Mouse (Mus musculus): ENCODE measurements around the gene Itga2b. TPM values are rescaled to one million over a fixed set of nuclear protein-coding genes. Genes with fewer than 3 reads are reported as not detected.

The Itga2b gene
- polyA plus RNA-seq, 1 experiment: 4.1 TPM

DNA sequence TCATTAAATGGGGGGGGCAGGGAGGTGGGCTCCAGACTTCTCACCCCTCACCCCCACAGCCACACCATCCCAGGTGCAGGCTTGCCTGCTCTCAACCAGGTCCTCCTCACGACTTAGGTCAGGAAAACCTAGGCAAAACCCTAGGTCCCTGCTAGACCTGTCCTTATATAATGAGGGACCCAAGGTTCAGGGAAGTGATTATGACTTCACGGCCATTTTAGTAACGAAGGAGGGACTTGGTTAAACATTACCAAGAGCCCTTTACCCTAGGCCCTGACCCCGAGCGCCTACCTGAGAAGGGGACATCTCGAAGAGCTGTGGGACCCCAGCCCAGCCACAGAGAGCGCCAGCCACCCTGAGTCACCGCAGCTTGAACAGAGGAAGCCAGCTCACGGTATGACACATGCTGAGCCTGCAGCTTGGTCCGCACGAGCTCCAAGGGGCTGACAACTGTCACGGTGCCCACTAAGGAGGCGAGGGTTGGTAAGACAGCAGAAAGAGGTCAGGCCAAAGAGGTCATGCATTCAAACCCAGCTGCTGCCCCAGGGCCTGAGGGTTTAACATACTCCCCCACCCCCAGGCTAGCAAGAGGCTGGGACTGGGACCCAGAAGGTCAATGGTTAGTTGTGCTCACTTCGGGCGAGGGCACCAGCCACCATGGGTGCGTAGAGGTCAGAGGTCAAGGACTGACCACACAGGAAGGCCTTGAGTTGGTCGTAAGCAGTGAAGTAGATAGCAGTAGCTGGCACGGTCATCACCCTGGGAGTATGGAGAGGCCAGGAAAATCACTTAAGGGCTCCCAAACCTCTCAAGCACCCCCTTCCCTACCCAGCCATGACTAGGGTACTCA, 65.5 kb downstream of the Itga2b start:
- H3K4me3 ChIP-seq (ENCODE audit: insufficient read depth, low read length): no peak overlapping the region
- H3K27ac ChIP-seq (ENCODE audit: insufficient read depth, low read length): no peak overlapping the region
- TF ChIP-seq CTCF (IDR thresholded peaks at IDR 0.05; ENCODE audit: extremely low read depth, insufficient read depth, low read length) (no peak), POLR2A (IDR thresholded peaks at IDR 0.05; ENCODE audit: extremely low read depth, insufficient read depth, low read length) (no peak)
- H3K4me1 ChIP-seq (ENCODE audit: control insufficient read depth, insufficient read depth, low read length): peaks cover 3% of the 10 kb centered on the region; the same call in 1 of the 2 replicates

DNA sequence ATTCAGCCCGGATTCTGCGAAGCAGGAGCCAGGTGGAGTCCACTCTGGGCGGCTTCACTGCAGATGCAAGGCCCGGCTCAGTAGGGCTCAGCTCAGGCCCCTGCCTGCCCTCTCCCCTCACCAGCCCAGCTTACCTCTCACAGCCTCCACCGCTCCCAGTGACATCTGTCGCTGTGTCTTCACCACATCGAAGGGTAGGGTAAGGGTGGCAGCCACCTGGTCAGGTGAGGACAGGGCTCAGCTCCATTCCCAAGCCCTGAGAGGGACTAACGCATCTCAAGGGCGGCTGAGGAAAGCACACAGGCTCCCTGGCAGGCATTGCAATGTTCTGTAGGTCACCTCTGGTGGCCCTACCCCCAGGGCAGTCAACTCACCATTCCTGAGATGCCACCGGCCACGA, 66.3 kb downstream of the Itga2b start:
- Histone ChIP-seq H3K27ac (ENCODE audit: insufficient read depth, low read length) (no peak overlapping the region), H3K4me1 (ENCODE audit: control insufficient read depth, insufficient read depth, low read length) (peaks cover 3% of the 10 kb centered on the region; the same call in 1 of the 2 replicates), H3K4me3 (ENCODE audit: insufficient read depth, low read length) (no peak overlapping the region)
- TF ChIP-seq CTCF (IDR thresholded peaks at IDR 0.05; ENCODE audit: extremely low read depth, insufficient read depth, low read length) (no peak), POLR2A (IDR thresholded peaks at IDR 0.05; ENCODE audit: extremely low read depth, insufficient read depth, low read length) (no peak)

Other genes starting within 250 kb of the Itga2b start
- 191 and 237 TPM in 2 replicates for gene Hdac5, start 240.0 kb downstream of the Itga2b start, polyA plus RNA-seq (2012; rRNA removed)
- 1.3 and 1.4 TPM in 2 replicates for gene BC030867, start 221.2 kb downstream of the Itga2b start, polyA plus RNA-seq (2012; rRNA removed)
- gene Asb16, start 201.4 kb downstream of the Itga2b start, polyA plus RNA-seq (2012; rRNA removed): 1.9 and 2.2 TPM in 2 replicates
- 95.3 and 97.0 TPM in 2 replicates for gene Tmub2, start 185.2 kb downstream of the Itga2b start, polyA plus RNA-seq (2012; rRNA removed)
- 171 and 180 TPM in 2 replicates for gene Atxn7l3, start 173.5 kb downstream of the Itga2b start, polyA plus RNA-seq (2012; rRNA removed)
- gene Ubtf, start 150.4 kb downstream of the Itga2b start, polyA plus RNA-seq (2012; rRNA removed): 84.1 and 86.8 TPM in 2 replicates
- 0.02 and 0.04 TPM in 2 replicates for gene Slc4a1, start 103.9 kb downstream of the Itga2b start, polyA plus RNA-seq (2012; rRNA removed)
- 511 and 558 TPM in 2 replicates for gene Rundc3a, start 76.7 kb downstream of the Itga2b start, polyA plus RNA-seq (2012; rRNA removed)
- gene Slc25a39, start 62.2 kb downstream of the Itga2b start, polyA plus RNA-seq (2012; rRNA removed): 85.9 and 88.4 TPM in 2 replicates
- 64.6 and 67.2 TPM in 2 replicates for gene Grn, start 39.8 kb downstream of the Itga2b start, polyA plus RNA-seq (2012; rRNA removed)
- 77.9 and 78.3 TPM in 2 replicates for gene Fam171a2, start 22.4 kb downstream of the Itga2b start, polyA plus RNA-seq (2012; rRNA removed)
- 62.0 and 62.3 TPM in 2 replicates for gene Gpatch8, start 86.3 kb upstream of the Itga2b start, polyA plus RNA-seq (2012; rRNA removed)
- 8.0 and 8.2 TPM in 2 replicates for gene Gm11627, start 109.3 kb upstream of the Itga2b start, polyA plus RNA-seq (2012; rRNA removed)
- gene Fzd2, start 134.3 kb upstream of the Itga2b start, polyA plus RNA-seq (2012; rRNA removed): 11.4 and 11.8 TPM in 2 replicates
- gene Meioc, start 193.6 kb upstream of the Itga2b start, polyA plus RNA-seq (2012; rRNA removed): not detected in 2 replicates
- 24.4 and 24.7 TPM in 2 replicates for gene Ccdc43, start 227.7 kb upstream of the Itga2b start, polyA plus RNA-seq (2012; rRNA removed)